ENCODE assay signal across 8 mouse cellular contexts in the genomic region with DNA sequence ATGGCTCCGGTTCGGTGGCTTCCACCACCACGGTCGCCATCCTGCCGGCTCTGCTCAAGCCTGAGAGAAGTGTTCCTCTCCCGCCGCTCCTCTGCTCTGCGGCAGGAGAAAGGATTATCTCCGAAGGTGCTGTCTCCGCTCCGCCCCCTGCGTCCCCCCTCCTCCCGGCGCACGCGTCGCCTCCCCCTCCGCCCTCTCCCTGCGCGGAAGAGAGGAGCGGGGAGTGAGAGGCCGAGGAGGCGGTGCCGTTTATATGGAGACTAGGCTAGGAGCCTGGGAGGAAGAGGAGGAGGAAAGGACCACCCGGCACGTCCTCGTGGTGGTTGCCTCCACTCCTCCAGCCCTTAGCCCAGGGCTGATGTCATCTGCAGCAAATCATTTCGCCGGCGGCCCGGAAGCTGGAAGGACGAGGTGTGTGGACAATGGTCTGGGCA. TPM values are rescaled to one million over a fixed set of nuclear protein-coding genes. Genes with fewer than 3 reads are reported as not detected.
DNase-seq lines count a peak whose midpoint lies in the region; ATAC-seq and TF ChIP-seq lines count a peak whose summit lies in the region.

A gene (minus strand): TSS at position 93 of the 434 bp plus-strand sequence.

- H3K27ac ChIP-seq in embryonic facial prominence, embryonic 12.5 days: peak within 1 kb of the TSS; percentile 86
- peak within 1 kb of the TSS; percentile 41 for H3K27ac ChIP-seq in limb, embryonic 14.5 days (replicated peaks; ENCODE audit: low read depth, low read length)
- peak within 1 kb of the TSS; percentile 99 for H3K27ac ChIP-seq in midbrain, postnatal 0 days (ENCODE audit: low read depth, low read length)

- peak; percentile 31 for DNase-seq in thymus, postnatal 4 days
- DNase-seq in thymus, adult 18-20 months: no peak
- DNase-seq in heart, adult 8-10 months (ENCODE audit: low spot score): peak; percentile 63
- peak; percentile 21 to 23 for DNase-seq in kidney, adult 8-10 months
- DNase-seq in limb, embryonic 14.5 days (ENCODE audit: low spot score): peak; percentile 74
- peak; percentile 92 for DNase-seq in midbrain, postnatal 0 days (ENCODE audit: low spot score)
- peak; percentile 83 for DNase-seq in testis, postnatal 10 days (ENCODE audit: low spot score)

- H3K27me3 ChIP-seq in embryonic facial prominence, embryonic 12.5 days: no peaks in the 10 kb centered on the region
- no peaks in the 10 kb centered on the region for H3K27me3 ChIP-seq in limb, embryonic 14.5 days (ENCODE audit: control insufficient read depth, insufficient read depth, low read length)
- H3K27me3 ChIP-seq in midbrain, postnatal 0 days (ENCODE audit: insufficient read depth, low read length): no peaks in the 10 kb centered on the region

- H3K9ac ChIP-seq in embryonic facial prominence, embryonic 12.5 days: peak within 1 kb of the TSS; percentile 74
- H3K9ac ChIP-seq in limb, embryonic 14.5 days (ENCODE audit: low read depth, low read length, severe bottlenecking): peak within 1 kb of the TSS; percentile 66
- peak within 1 kb of the TSS; percentile 97 for H3K9ac ChIP-seq in midbrain, postnatal 0 days (replicated peaks; ENCODE audit: low read length, poor library complexity, severe bottlenecking)

- H3K4me3 ChIP-seq in embryonic facial prominence, embryonic 12.5 days: peak within 1 kb of the TSS; percentile 86
- peak within 1 kb of the TSS; percentile 73 for H3K4me3 ChIP-seq in limb, embryonic 14.5 days (replicated peaks; ENCODE audit: low read length)
- peak within 1 kb of the TSS; percentile 85 for H3K4me3 ChIP-seq in midbrain, postnatal 0 days (ENCODE audit: low read depth, low read length)

- no peaks in the 10 kb centered on the region for H3K36me3 ChIP-seq in embryonic facial prominence, embryonic 12.5 days
- H3K36me3 ChIP-seq in limb, embryonic 14.5 days (ENCODE audit: control insufficient read depth, insufficient read depth, low read length): no peaks in the 10 kb centered on the region
- no peaks in the 10 kb centered on the region for H3K36me3 ChIP-seq in midbrain, postnatal 0 days (ENCODE audit: insufficient read depth, low read length)

- ATAC-seq in embryonic facial prominence, embryonic 12.5 days (ENCODE audit: insufficient number of reproducible peaks, insufficient read depth, low FRiP score, low TSS enrichment): peak; percentile 85
- peak; percentile 89 for ATAC-seq in limb, embryonic 14.5 days (ENCODE audit: low FRiP score, low read depth)
- peak; percentile 88 for ATAC-seq in midbrain, postnatal 0 days (ENCODE audit: low FRiP score)

- H3K4me1 ChIP-seq in embryonic facial prominence, embryonic 12.5 days: peaks cover 9% of the 10 kb centered on the region; the same call in 1 of the 2 replicates
- peaks cover 11% of the 10 kb centered on the region for H3K4me1 ChIP-seq in limb, embryonic 14.5 days (ENCODE audit: control insufficient read depth, insufficient read depth, low read length)
- no peaks in the 10 kb centered on the region for H3K4me1 ChIP-seq in midbrain, postnatal 0 days (ENCODE audit: insufficient read depth, low read length)

- WGBS in embryonic facial prominence, embryonic 12.5 days: 1% methylated on average over 25 of the region's 32 CpGs
- under 1% methylated on average over 22 of the region's 32 CpGs for WGBS in limb, embryonic 14.5 days
- WGBS in midbrain, postnatal 0 days: 0% methylated on average over 15 of the region's 32 CpGs

- TF ChIP-seq CTCF in midbrain, postnatal 0 days (IDR thresholded peaks at IDR 0.05): no peak

- no peaks in the 10 kb centered on the region for H3K9me3 ChIP-seq in embryonic facial prominence, embryonic 12.5 days
- no peaks in the 10 kb centered on the region for H3K9me3 ChIP-seq in limb, embryonic 14.5 days (ENCODE audit: control insufficient read depth, low read length)
- H3K9me3 ChIP-seq in midbrain, postnatal 0 days (ENCODE audit: low read length): no peaks in the 10 kb centered on the region

- peak within 1 kb of the TSS; percentile 90 for H3K4me2 ChIP-seq in embryonic facial prominence, embryonic 12.5 days (replicated peaks)
- peak within 1 kb of the TSS; percentile 88 for H3K4me2 ChIP-seq in limb, embryonic 14.5 days (replicated peaks; ENCODE audit: low read depth, low read length, severe bottlenecking)
- peak within 1 kb of the TSS; percentile 86 for H3K4me2 ChIP-seq in midbrain, postnatal 0 days (ENCODE audit: low read depth, low read length, poor library complexity, severe bottlenecking)

- TF ChIP-seq POLR2A in limb, embryonic 14.5 days (IDR thresholded peaks at IDR 0.05; ENCODE audit: borderline replicate concordance, extremely low read depth, insufficient read depth, insufficient read length): peak; percentile 46; the same call in 1 of the 2 replicates

RNA-seq across cellular contexts. Expression of the gene that starts here (rescaled TPM):
- 272 and 301 TPM in 2 replicates for polyA plus RNA-seq in embryonic facial prominence, embryonic 12.5 days (2016; fragmentation: Nextera tagmentation; extraction: Ambion mirVana)
- total RNA-seq in heart, adult 8-10 months (2022): 10 to 100 TPM in 2 of 4 experiments, 1 to 10 TPM in 2; 7.3 to 14.4 (median 10.7) TPM
- polyA plus RNA-seq in limb, embryonic 14.5 days (2012; rRNA removed): 16.8 and 17.5 TPM in 2 replicates
- 142 and 149 TPM in 2 replicates for polyA plus RNA-seq in limb, embryonic 14.5 days (2014; fragmentation: Nextera tagmentation; extraction: Ambion mirVana)
- 913 and 940 TPM in 2 replicates for total RNA-seq in midbrain, postnatal 0 days (2014; rRNA removed)
- 1,865 and 2,125 TPM in 2 replicates for polyA plus RNA-seq in midbrain, postnatal 0 days (2015; fragmentation: Nextera tagmentation; extraction: Ambion mirVana)

Comparison
In these comparisons a context has a peak if more than half of its experiments do, and no peak if none do; other contexts are left out.
1. RNA of the gene that starts here (total RNA-seq): 913 to 940 TPM in midbrain, postnatal 0 days; 7.3 to 14.4 TPM in heart, adult 8-10 months; every median in the first group is over 10 times any median in the second.
2. DNase-seq: peak in thymus, postnatal 4 days (single experiment), heart, adult 8-10 months (single experiment), kidney, adult 8-10 months (2 of 2), limb, embryonic 14.5 days (single experiment), midbrain, postnatal 0 days (single experiment) and testis, postnatal 10 days (single experiment); none in thymus, adult 18-20 months (0 of 2).
3. H3K27ac ChIP-seq: peak in every context shown above with its lines; median percentile 99 in midbrain, postnatal 0 days; 86 in embryonic facial prominence, embryonic 12.5 days; 41 in limb, embryonic 14.5 days.
4. Peak in every context shown above with its lines, with median percentiles within 50 percentile points of each other: ATAC-seq, H3K4me2 ChIP-seq, H3K4me3 ChIP-seq and H3K9ac ChIP-seq.